Mouse (Mus musculus): ENCODE results near the gene Dmap1.

Dmap1 gene

DNA sequence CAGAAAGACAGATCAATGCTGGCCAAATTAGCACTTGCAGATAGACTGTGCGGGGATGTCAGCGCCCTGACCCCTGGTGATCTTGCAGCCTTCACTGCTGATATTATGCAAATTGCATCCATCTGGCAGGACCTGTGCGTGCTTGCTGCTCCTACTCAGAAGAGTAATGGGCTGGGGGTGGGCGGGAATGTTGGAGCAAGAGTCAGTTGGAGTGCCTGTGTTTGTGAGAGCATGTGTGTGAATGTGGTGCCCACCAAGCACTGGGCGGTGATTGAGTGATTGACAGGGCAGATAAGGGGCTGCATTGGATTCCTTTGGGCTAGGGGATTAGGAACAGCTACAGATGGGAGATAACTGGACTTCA lies 26.6 kb downstream of the Dmap1 start:
- DNase-seq (ENCODE audit: low read depth) = no peak

DNA sequence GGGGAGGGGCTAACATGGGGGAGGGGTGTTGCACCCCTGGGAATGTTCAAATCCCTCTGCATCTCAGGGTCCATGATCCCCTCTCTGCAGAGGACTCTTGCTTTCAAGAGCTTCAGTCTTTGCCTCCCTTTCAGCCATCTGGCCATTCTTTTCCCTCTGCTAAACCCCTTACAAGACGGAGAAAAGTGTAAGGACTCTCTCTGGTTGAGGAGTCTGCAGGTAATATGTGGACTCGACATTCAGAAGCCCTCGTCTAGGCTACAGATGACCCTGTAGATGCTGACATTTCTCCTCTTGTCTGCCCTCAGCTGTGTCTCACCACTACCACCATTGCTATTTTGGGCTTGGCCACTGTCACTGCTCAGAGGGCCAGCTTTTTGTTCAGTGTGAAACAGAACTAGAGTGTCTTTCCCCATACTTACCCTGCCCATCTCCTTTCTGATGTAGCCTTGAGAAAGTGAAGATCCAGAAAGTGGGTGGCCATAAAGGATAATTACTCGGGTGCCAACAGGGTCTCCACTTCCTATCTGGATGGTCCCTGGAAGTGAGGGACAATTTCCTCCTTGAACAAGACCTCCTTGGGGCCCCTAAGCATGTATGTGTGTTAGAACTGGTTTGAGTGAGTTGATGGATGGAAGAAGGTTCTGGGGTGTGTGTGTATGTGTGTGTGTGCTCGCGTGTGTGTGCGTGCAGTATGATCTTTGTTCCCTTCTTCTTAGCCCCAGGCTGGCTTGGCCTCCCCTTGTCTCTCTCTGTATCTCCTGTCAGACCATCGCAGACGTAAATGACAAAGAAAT lies 27.2 kb downstream of the Dmap1 start:
- no peak for DNase-seq (ENCODE audit: low read depth)

DNA sequence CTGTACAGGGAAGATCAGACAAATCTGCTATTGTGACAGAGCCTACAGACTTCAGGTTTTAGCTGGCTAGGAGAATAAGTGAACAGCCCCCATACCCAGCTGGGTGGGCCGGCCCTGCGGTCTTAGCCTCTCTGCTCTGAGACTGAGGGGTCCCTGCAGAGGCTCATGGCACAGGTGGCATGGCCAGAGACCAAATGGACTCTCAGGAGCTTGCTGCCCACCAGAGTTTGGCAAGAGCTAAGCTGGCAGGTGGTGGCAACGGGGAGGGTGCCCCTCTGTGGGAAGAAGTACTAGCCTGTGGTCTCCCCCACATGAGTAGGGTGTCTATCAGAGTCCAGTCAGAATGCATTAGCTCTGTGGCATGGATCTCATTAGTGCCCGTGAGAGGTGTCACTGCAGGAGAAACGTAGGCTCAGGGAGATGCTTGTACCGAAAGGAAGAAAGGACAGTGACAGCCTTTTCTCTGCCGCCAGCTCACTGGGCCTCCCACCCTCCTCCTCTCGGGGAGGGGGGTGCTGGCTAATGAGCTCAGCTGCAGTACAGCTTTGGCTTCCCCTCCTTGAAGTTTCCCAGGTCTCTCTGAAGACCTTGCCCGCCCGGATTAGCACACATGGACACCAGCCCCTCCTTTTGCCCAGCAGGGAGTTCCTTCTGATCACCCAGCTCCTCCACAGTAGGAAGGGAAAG lies 27.9 kb downstream of the Dmap1 start:
- DNase-seq (ENCODE audit: low read depth) = no peak

GRCm38 (mm10) chr4:117652727-117653126 lies 29.3 kb downstream of the Dmap1 start:
- DNase-seq (ENCODE audit: low read depth) = no peak

- no peak for DNase-seq (ENCODE audit: low read depth)
These were observed 30.4 kb downstream of the Dmap1 start for GRCm38 (mm10) chr4:117651626-117652101.

DNA sequence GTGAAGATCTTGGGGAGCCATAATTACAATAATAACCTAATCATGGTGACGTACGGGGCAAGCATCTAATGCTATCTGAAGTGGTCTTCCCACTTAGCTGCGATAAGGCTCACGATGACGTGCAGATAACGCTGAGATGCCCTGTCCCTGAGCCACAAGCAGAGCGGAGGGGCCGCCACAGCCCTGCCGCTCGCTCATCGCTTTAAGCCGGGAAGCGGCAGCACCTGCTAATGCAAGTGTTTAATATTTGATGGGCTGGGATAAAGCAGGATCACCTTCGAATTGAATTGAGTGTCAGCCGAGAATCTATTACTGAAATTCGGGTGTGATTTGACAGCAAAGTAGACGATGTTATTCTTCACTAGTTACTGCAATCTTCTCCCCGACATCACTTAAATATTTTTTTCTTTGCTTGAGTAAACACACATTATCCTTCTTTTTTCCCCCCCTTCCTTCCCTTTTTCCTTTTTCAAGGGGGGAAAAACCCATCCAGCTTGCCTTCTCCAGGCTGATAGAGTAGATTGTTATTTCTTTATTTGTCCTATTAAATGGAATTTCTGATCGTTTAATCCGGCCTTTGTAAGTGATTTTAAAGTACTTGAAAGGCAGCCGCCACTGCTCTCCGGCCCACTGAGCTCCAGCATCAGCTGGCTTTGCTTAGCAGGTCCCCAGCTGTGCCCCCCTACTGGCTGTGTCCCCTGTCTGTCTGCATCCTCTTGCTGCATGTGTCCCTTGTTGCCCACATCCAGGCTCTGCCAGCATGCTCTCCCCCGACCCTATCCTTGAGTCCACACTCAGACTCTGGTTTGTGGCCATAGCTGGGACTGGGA lies 34.9 kb downstream of the Dmap1 start:
- no peak for DNase-seq (ENCODE audit: low read depth)

- DNase-seq (ENCODE audit: low read depth) = no peak
These were observed 35.6 kb downstream of the Dmap1 start for GRCm38 (mm10) chr4:117646496-117646895.

GRCm38 (mm10) chr4:117645859-117646258 lies 36.2 kb downstream of the Dmap1 start:
- DNase-seq (ENCODE audit: low read depth) = no peak

GRCm38 (mm10) chr4:117645031-117645435 lies 37.0 kb downstream of the Dmap1 start:
- DNase-seq (ENCODE audit: low read depth) = no peak

- DNase-seq (ENCODE audit: low read depth) = no peak
These were observed 40.3 kb downstream of the Dmap1 start for GRCm38 (mm10) chr4:117641804-117642203.

- no peak for DNase-seq (ENCODE audit: low read depth)
These were observed 41.0 kb downstream of the Dmap1 start for GRCm38 (mm10) chr4:117640925-117641703.

DNA sequence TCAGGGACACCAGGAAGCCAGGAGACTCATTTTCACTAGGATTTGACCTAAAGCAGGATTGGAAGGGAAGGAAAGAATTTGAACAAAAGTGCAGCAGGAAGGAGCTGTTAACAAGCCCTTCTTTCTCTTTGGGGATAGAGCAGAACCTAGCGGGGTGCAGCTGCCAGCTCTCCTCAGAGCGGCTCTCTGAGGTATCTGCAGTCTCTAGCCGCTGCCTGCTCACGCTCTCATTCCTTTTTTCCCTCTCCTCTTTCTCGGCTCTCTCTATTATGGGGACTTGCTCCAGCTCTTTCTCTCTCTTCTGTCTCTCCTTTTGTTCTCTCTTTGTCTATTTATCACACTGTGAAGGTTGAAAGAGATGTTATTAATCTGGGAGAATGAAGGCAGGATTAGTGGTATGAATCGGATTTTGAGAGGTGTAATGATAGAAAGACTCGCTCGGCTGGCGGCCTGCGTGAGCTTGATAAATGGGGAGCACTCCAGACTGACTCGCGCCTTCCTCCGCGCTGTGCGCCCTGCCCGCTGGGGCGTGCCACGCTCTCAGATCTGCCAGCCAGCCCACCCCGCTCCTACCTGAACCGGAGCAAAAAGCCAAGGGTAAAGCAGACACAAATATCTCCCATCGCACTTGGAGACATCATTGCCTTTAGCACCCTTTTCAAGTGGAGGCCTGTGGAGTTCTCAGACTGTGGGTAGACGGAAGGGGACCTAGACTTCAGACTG lies 45.0 kb downstream of the Dmap1 start:
- no peak for DNase-seq (ENCODE audit: low read depth)

- DNase-seq (ENCODE audit: low read depth) = no peak
These were observed 45.9 kb downstream of the Dmap1 start for GRCm38 (mm10) chr4:117636152-117636551.

DNA sequence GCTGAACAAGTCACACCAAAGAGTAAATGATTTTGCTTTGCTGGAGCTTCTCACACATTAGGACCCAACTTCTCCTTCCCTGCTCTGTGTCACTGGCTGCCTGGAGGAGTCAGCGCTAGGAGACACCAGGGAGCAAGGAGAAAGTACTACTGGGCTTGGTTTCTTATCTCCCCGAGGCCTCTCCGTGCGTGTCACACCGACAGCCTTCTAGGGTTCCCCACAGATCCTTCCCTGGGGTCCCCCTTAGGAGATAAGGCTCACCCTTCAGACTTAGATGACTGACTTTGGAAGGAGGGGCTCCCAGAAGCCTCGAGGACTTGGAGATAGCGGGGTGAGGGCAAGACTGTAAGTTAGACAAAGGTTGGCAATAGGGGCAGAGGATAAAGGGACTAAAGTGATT lies 47.4 kb downstream of the Dmap1 start:
- DNase-seq (ENCODE audit: low read depth) = no peak

DNA sequence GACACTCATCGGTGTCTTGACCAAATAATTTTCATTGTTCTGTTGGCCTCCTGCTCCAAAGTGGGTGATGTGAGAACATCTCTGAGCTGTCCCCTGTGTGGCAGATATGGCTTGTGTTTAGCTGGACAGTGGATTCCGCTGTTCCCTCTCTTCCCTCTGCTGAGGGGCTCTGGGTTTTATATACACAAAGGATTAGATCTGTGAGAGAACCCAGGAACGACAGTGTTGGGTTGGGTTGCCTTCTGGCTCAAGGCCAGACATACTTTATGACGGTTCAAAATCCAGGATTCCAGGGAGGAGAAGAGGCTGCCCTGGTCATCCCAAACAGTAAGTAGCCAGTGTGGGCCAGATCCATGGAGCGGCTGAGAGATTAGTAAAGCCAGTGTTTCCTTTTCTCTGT lies 48.5 kb downstream of the Dmap1 start:
- DNase-seq (ENCODE audit: low read depth) = no peak

DNA sequence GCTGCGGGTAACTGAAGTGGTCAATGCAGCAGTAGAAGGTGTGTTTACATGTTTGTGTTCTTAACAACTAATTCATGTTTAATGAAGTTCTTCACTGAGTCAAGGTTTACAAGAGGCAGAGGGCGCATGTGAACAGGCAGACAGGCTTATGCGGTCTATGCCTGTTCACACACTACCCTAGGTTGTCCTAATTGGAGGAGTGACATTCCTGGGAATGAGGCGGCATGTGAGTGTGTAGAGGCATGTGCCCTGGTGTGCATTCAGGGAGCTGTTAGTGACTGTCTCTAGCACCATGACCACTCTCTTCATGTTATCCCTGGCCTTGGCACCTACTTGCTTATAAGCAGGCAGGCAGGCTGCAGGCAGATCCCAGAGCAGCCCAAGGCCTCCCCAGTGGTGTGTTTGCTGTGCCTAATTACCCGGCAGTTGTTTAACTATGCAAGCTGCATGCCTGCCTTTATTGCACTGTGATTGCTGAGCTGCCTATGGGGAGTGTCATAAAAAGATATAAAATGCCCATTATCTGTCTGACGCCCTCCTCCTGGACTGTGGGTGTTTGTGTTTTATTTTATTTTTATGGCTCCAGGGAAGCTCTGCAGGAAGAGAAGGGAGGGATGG lies 51.9 kb downstream of the Dmap1 start:
- DNase-seq (ENCODE audit: low read depth) = no peak

- DNase-seq (ENCODE audit: low read depth) = no peak
These were observed 53.6 kb downstream of the Dmap1 start for GRCm38 (mm10) chr4:117628464-117628863.

All from fibroblast of lung, adult 2 months (primary cell).